Mouse (Mus musculus): ENCODE data around the gene Ksr1.

GRCm38 (mm10) chr11:79140511-79140888, 5.7 kb downstream of the Ksr1 start:
- TF ChIP-seq CTCF (IDR thresholded peaks at IDR 0.05; ENCODE audit: insufficient read depth, low read length) = no peak
- TF ChIP-seq POLR2A (IDR thresholded peaks at IDR 0.05; ENCODE audit: borderline replicate concordance, extremely low read depth, low read depth, low read length) = no peak

Measured in lung, adult 2 months (tissue).